Mouse (Mus musculus): ENCODE measurements around the gene Itga9. TPM values are rescaled to one million over a fixed set of nuclear protein-coding genes. Genes with fewer than 3 reads are reported as not detected.

The Itga9 gene
- polyA plus RNA-seq, 1 experiment: not detected

GRCm38 (mm10) chr9:118873596-118873995 lies 267.1 kb downstream of the Itga9 start:
- WGBS: 87% methylated on average over 3 of the region's 3 CpGs
- no peak for TF ChIP-seq CTCF (IDR thresholded peaks at IDR 0.05; ENCODE audit: insufficient read depth, low read depth, low read length)
- H3K4me1 ChIP-seq (ENCODE audit: control insufficient read depth, insufficient read depth, low read length): no peaks in the 10 kb centered on the region
- no peak overlapping the region for H3K4me3 ChIP-seq (ENCODE audit: insufficient read depth, low read depth, low read length)
- no peak overlapping the region for H3K27ac ChIP-seq (ENCODE audit: insufficient read depth, low read depth, low read length)

GRCm38 (mm10) chr9:118875705-118876104 lies 269.2 kb downstream of the Itga9 start:
- TF ChIP-seq CTCF (IDR thresholded peaks at IDR 0.05; ENCODE audit: insufficient read depth, low read depth, low read length) (no peak), POLR2A (IDR thresholded peaks at IDR 0.05; ENCODE audit: insufficient read depth, low read depth, low read length) (no peak)
- Histone ChIP-seq H3K4me1 (ENCODE audit: control insufficient read depth, insufficient read depth, low read length) (no peaks in the 10 kb centered on the region), H3K4me3 (ENCODE audit: insufficient read depth, low read depth, low read length) (no peak overlapping the region), H3K27ac (ENCODE audit: insufficient read depth, low read depth, low read length) (no peak overlapping the region)
- 91% methylated on average over 4 of the region's 4 CpGs for WGBS

GRCm38 (mm10) chr9:118876902-118877301 lies 270.4 kb downstream of the Itga9 start:
- WGBS: 89% methylated on average over 10 of the region's 10 CpGs
- Histone ChIP-seq H3K4me1 (ENCODE audit: control insufficient read depth, insufficient read depth, low read length) (no peaks in the 10 kb centered on the region; the same call in 1 of the 2 replicates), H3K27ac (ENCODE audit: insufficient read depth, low read depth, low read length) (no peak overlapping the region), H3K4me3 (ENCODE audit: insufficient read depth, low read depth, low read length) (no peak overlapping the region)
- no peak for TF ChIP-seq POLR2A (IDR thresholded peaks at IDR 0.05; ENCODE audit: insufficient read depth, low read depth, low read length)
- no peak for TF ChIP-seq CTCF (IDR thresholded peaks at IDR 0.05; ENCODE audit: insufficient read depth, low read depth, low read length)

GRCm38 (mm10) chr9:118877365-118878008 lies 271.0 kb downstream of the Itga9 start:
- 76% methylated on average over 7 of the region's 7 CpGs for WGBS
- TF ChIP-seq POLR2A (IDR thresholded peaks at IDR 0.05; ENCODE audit: insufficient read depth, low read depth, low read length) (no peak), CTCF (IDR thresholded peaks at IDR 0.05; ENCODE audit: insufficient read depth, low read depth, low read length) (no peak)
- H3K27ac ChIP-seq (ENCODE audit: insufficient read depth, low read depth, low read length): no peak overlapping the region
- H3K4me3 ChIP-seq (ENCODE audit: insufficient read depth, low read depth, low read length): no peak overlapping the region
- no peaks in the 10 kb centered on the region; the same call in 1 of the 2 replicates for H3K4me1 ChIP-seq (ENCODE audit: control insufficient read depth, insufficient read depth, low read length)

GRCm38 (mm10) chr9:118878596-118878995 lies 272.1 kb downstream of the Itga9 start:
- H3K4me3 ChIP-seq (ENCODE audit: insufficient read depth, low read depth, low read length): no peak overlapping the region
- TF ChIP-seq POLR2A (IDR thresholded peaks at IDR 0.05; ENCODE audit: insufficient read depth, low read depth, low read length) (no peak), CTCF (IDR thresholded peaks at IDR 0.05; ENCODE audit: insufficient read depth, low read depth, low read length) (no peak)
- H3K27ac ChIP-seq (ENCODE audit: insufficient read depth, low read depth, low read length): no peak overlapping the region
- WGBS: 91% methylated on average over 11 of the region's 11 CpGs
- no peaks in the 10 kb centered on the region; the same call in 1 of the 2 replicates for H3K4me1 ChIP-seq (ENCODE audit: control insufficient read depth, insufficient read depth, low read length)

GRCm38 (mm10) chr9:118881281-118881945 lies 274.9 kb downstream of the Itga9 start:
- Histone ChIP-seq H3K4me1 (ENCODE audit: control insufficient read depth, insufficient read depth, low read length) (no peaks in the 10 kb centered on the region; the same call in 1 of the 2 replicates), H3K4me3 (ENCODE audit: insufficient read depth, low read depth, low read length) (no peak overlapping the region), H3K27ac (ENCODE audit: insufficient read depth, low read depth, low read length) (no peak overlapping the region)
- 78% methylated on average over 7 of the region's 7 CpGs for whole genome bisulfite sequencing
- TF ChIP-seq POLR2A (IDR thresholded peaks at IDR 0.05; ENCODE audit: insufficient read depth, low read depth, low read length) (no peak), CTCF (IDR thresholded peaks at IDR 0.05; ENCODE audit: insufficient read depth, low read depth, low read length) (no peak)

- no peak for TF ChIP-seq POLR2A (IDR thresholded peaks at IDR 0.05; ENCODE audit: insufficient read depth, low read depth, low read length)
- TF ChIP-seq CTCF (IDR thresholded peaks at IDR 0.05; ENCODE audit: insufficient read depth, low read depth, low read length): no peak
- WGBS: 89% methylated on average over 6 of the region's 6 CpGs
- Histone ChIP-seq H3K27ac (ENCODE audit: insufficient read depth, low read depth, low read length) (no peak overlapping the region), H3K4me3 (ENCODE audit: insufficient read depth, low read depth, low read length) (no peak overlapping the region), H3K4me1 (ENCODE audit: control insufficient read depth, insufficient read depth, low read length) (no peaks in the 10 kb centered on the region; the same call in 1 of the 2 replicates)
These were observed 275.4 kb downstream of the Itga9 start for GRCm38 (mm10) chr9:118881946-118882284.

- 92% methylated on average over 7 of the region's 7 CpGs for WGBS
- Histone ChIP-seq H3K4me3 (ENCODE audit: insufficient read depth, low read depth, low read length) (no peak overlapping the region), H3K27ac (ENCODE audit: insufficient read depth, low read depth, low read length) (no peak overlapping the region), H3K4me1 (ENCODE audit: control insufficient read depth, insufficient read depth, low read length) (no peaks in the 10 kb centered on the region; the same call in 1 of the 2 replicates)
- TF ChIP-seq POLR2A (IDR thresholded peaks at IDR 0.05; ENCODE audit: insufficient read depth, low read depth, low read length) (no peak), CTCF (IDR thresholded peaks at IDR 0.05; ENCODE audit: insufficient read depth, low read depth, low read length) (no peak)
These were observed 276.7 kb downstream of the Itga9 start for GRCm38 (mm10) chr9:118883150-118883549.

GRCm38 (mm10) chr9:118885785-118886184 lies 279.3 kb downstream of the Itga9 start:
- WGBS: 84% methylated on average over 6 of the region's 6 CpGs
- Histone ChIP-seq H3K4me3 (ENCODE audit: insufficient read depth, low read depth, low read length) (no peak overlapping the region), H3K4me1 (ENCODE audit: control insufficient read depth, insufficient read depth, low read length) (no peaks in the 10 kb centered on the region; the same call in 1 of the 2 replicates), H3K27ac (ENCODE audit: insufficient read depth, low read depth, low read length) (no peak overlapping the region)
- TF ChIP-seq POLR2A (IDR thresholded peaks at IDR 0.05; ENCODE audit: insufficient read depth, low read depth, low read length): no peak
- no peak for TF ChIP-seq CTCF (IDR thresholded peaks at IDR 0.05; ENCODE audit: insufficient read depth, low read depth, low read length)

Data from olfactory bulb, adult 2 months (tissue).